Mouse (Mus musculus): ENCODE data around the gene Megf11. TPM values are rescaled to one million over a fixed set of nuclear protein-coding genes. Genes with fewer than 3 reads are reported as not detected.
A peak's percentile ranks its signal among the peaks of the same experiment; 100 is the strongest.

Megf11 gene
- polyA plus RNA-seq, 1 experiment from 2014 or later, result 12.5 TPM

GRCm38 (mm10) chr9:64607049-64607448 lies 221.6 kb downstream of the Megf11 start:
- peaks cover 49% of the 10 kb centered on the region for H3K4me1 ChIP-seq
- H3K4me2 ChIP-seq (replicated peaks), result no peak overlapping the region
- no peak for ATAC-seq (ENCODE audit: low FRiP score, low read depth)
- H3K9me3 ChIP-seq, result no peaks in the 10 kb centered on the region
- H3K27me3 ChIP-seq (replicated peaks), result no peaks in the 10 kb centered on the region; the same call in none of the 2 replicates
- H3K27ac ChIP-seq, result no peak overlapping the region
- 88% methylated on average over 1 of the region's 1 CpGs for WGBS
- no peak overlapping the region for H3K9ac ChIP-seq
- H3K4me3 ChIP-seq, result no peak overlapping the region
- H3K36me3 ChIP-seq, result no peaks in the 10 kb centered on the region

- Histone ChIP-seq H3K27ac (no peak overlapping the region), H3K9ac (no peak overlapping the region), H3K4me2 (replicated peaks) (no peak overlapping the region), H3K4me1 (peaks cover 52% of the 10 kb centered on the region), H3K36me3 (no peaks in the 10 kb centered on the region), H3K9me3 (no peaks in the 10 kb centered on the region), H3K27me3 (replicated peaks) (no peaks in the 10 kb centered on the region; the same call in 1 of the 2 replicates), H3K4me3 (no peak overlapping the region)
- WGBS, result 20% methylated on average over 3 of the region's 3 CpGs
- ATAC-seq (ENCODE audit: low FRiP score, low read depth), result no peak
These were observed 224.1 kb downstream of the Megf11 start for GRCm38 (mm10) chr9:64609546-64609945.

- Histone ChIP-seq H3K4me1 (peaks cover 27% of the 10 kb centered on the region), H3K4me2 (replicated peaks) (peak overlapping the region; percentile 41), H3K9ac (no peak overlapping the region), H3K27ac (no peak overlapping the region), H3K9me3 (no peaks in the 10 kb centered on the region), H3K36me3 (no peaks in the 10 kb centered on the region), H3K27me3 (replicated peaks) (no peaks in the 10 kb centered on the region; the same call in 1 of the 2 replicates), H3K4me3 (no peak overlapping the region)
- peak; percentile 68 for ATAC-seq (ENCODE audit: low FRiP score, low read depth)
- 11% methylated on average over 7 of the region's 7 CpGs for WGBS
These were observed 226.9 kb downstream of the Megf11 start for GRCm38 (mm10) chr9:64612121-64612983.

- Histone ChIP-seq H3K4me3 (no peak overlapping the region), H3K9me3 (no peaks in the 10 kb centered on the region), H3K27ac (no peak overlapping the region), H3K4me1 (peaks cover 26% of the 10 kb centered on the region), H3K4me2 (replicated peaks) (no peak overlapping the region), H3K27me3 (replicated peaks) (no peaks in the 10 kb centered on the region; the same call in 1 of the 2 replicates), H3K36me3 (no peaks in the 10 kb centered on the region), H3K9ac (no peak overlapping the region)
- no peak for ATAC-seq (ENCODE audit: low FRiP score, low read depth)
- 47% methylated on average over 7 of the region's 7 CpGs for WGBS
These were observed 227.7 kb downstream of the Megf11 start for GRCm38 (mm10) chr9:64612984-64613649.

- Histone ChIP-seq H3K4me3 (no peak overlapping the region), H3K36me3 (no peaks in the 10 kb centered on the region), H3K9ac (no peak overlapping the region), H3K9me3 (no peaks in the 10 kb centered on the region), H3K27ac (no peak overlapping the region), H3K4me2 (replicated peaks) (no peak overlapping the region), H3K27me3 (replicated peaks) (no peaks in the 10 kb centered on the region), H3K4me1 (peaks cover 18% of the 10 kb centered on the region; the same call in 1 of the 2 replicates)
- ATAC-seq (ENCODE audit: low FRiP score, low read depth), result no peak
- 58% methylated on average over 5 of the region's 5 CpGs for WGBS
These were observed 232.0 kb downstream of the Megf11 start for GRCm38 (mm10) chr9:64617413-64617812.

GRCm38 (mm10) chr9:64618433-64618832 lies 233.0 kb downstream of the Megf11 start:
- Histone ChIP-seq H3K4me3 (no peak overlapping the region), H3K36me3 (no peaks in the 10 kb centered on the region), H3K4me2 (replicated peaks) (no peak overlapping the region), H3K27me3 (replicated peaks) (no peaks in the 10 kb centered on the region), H3K27ac (no peak overlapping the region), H3K9ac (no peak overlapping the region), H3K4me1 (peaks cover 17% of the 10 kb centered on the region; the same call in 1 of the 2 replicates), H3K9me3 (no peaks in the 10 kb centered on the region)
- no peak for ATAC-seq (ENCODE audit: low FRiP score, low read depth)
- WGBS, result 72% methylated on average over 3 of the region's 3 CpGs

- Histone ChIP-seq H3K4me2 (replicated peaks) (no peak overlapping the region), H3K27me3 (replicated peaks) (no peaks in the 10 kb centered on the region), H3K27ac (no peak overlapping the region), H3K4me3 (no peak overlapping the region), H3K36me3 (no peaks in the 10 kb centered on the region), H3K4me1 (peaks cover 17% of the 10 kb centered on the region; the same call in 1 of the 2 replicates), H3K9me3 (no peaks in the 10 kb centered on the region), H3K9ac (no peak overlapping the region)
- no peak for ATAC-seq (ENCODE audit: low FRiP score, low read depth)
- WGBS, result 61% methylated on average over 10 of the region's 10 CpGs
These were observed 234.0 kb downstream of the Megf11 start for GRCm38 (mm10) chr9:64619440-64619839.

- Histone ChIP-seq H3K4me3 (no peak overlapping the region), H3K9ac (no peak overlapping the region), H3K4me2 (replicated peaks) (no peak overlapping the region), H3K27me3 (replicated peaks) (no peaks in the 10 kb centered on the region), H3K36me3 (no peaks in the 10 kb centered on the region), H3K4me1 (peaks cover 17% of the 10 kb centered on the region; the same call in 1 of the 2 replicates), H3K27ac (no peak overlapping the region), H3K9me3 (no peaks in the 10 kb centered on the region)
- ATAC-seq (ENCODE audit: low FRiP score, low read depth), result no peak
- 70% methylated on average over 8 of the region's 8 CpGs for whole genome bisulfite sequencing
These were observed 235.2 kb downstream of the Megf11 start for GRCm38 (mm10) chr9:64620596-64620995.

- no peaks in the 10 kb centered on the region for H3K36me3 ChIP-seq
- H3K27ac ChIP-seq, result no peak overlapping the region
- WGBS, result 48% methylated on average over 5 of the region's 5 CpGs
- no peak overlapping the region for H3K4me3 ChIP-seq
- H3K9ac ChIP-seq, result no peak overlapping the region
- ATAC-seq (ENCODE audit: low FRiP score, low read depth), result 0 out of 2 replicates have a peak, but pooled peaks have one; percentile 29
- H3K27me3 ChIP-seq (replicated peaks), result no peaks in the 10 kb centered on the region
- H3K4me2 ChIP-seq (replicated peaks), result no peak overlapping the region
- H3K4me1 ChIP-seq, result peaks cover 17% of the 10 kb centered on the region; the same call in 1 of the 2 replicates
- H3K9me3 ChIP-seq, result no peaks in the 10 kb centered on the region
These were observed 236.3 kb downstream of the Megf11 start for GRCm38 (mm10) chr9:64621499-64622296.

- H3K4me1 ChIP-seq, result peaks cover 17% of the 10 kb centered on the region; the same call in 1 of the 2 replicates
- H3K9me3 ChIP-seq, result no peaks in the 10 kb centered on the region
- no peak overlapping the region for H3K27ac ChIP-seq
- 87% methylated on average over 4 of the region's 4 CpGs for WGBS
- no peak overlapping the region for H3K4me2 ChIP-seq (replicated peaks)
- no peak for ATAC-seq (ENCODE audit: low FRiP score, low read depth)
- no peak overlapping the region for H3K4me3 ChIP-seq
- H3K36me3 ChIP-seq, result no peaks in the 10 kb centered on the region
- no peaks in the 10 kb centered on the region for H3K27me3 ChIP-seq (replicated peaks)
- H3K9ac ChIP-seq, result no peak overlapping the region
These were observed 237.9 kb downstream of the Megf11 start for GRCm38 (mm10) chr9:64623361-64623760.

GRCm38 (mm10) chr9:64624536-64624935 lies 239.1 kb downstream of the Megf11 start:
- no peak overlapping the region for H3K4me2 ChIP-seq (replicated peaks)
- H3K4me3 ChIP-seq, result no peak overlapping the region
- no peaks in the 10 kb centered on the region for H3K27me3 ChIP-seq (replicated peaks)
- peaks cover 17% of the 10 kb centered on the region; the same call in 1 of the 2 replicates for H3K4me1 ChIP-seq
- H3K36me3 ChIP-seq, result no peaks in the 10 kb centered on the region
- ATAC-seq (ENCODE audit: low FRiP score, low read depth), result no peak
- no peak overlapping the region for H3K27ac ChIP-seq
- H3K9ac ChIP-seq, result no peak overlapping the region
- no peaks in the 10 kb centered on the region for H3K9me3 ChIP-seq
- 69% methylated on average over 8 of the region's 8 CpGs for WGBS

GRCm38 (mm10) chr9:64629802-64630201 lies 244.4 kb downstream of the Megf11 start:
- Histone ChIP-seq H3K4me2 (replicated peaks) (no peak overlapping the region), H3K27me3 (replicated peaks) (no peaks in the 10 kb centered on the region), H3K27ac (no peak overlapping the region), H3K9me3 (no peaks in the 10 kb centered on the region), H3K9ac (no peak overlapping the region), H3K4me3 (no peak overlapping the region), H3K4me1 (no peaks in the 10 kb centered on the region), H3K36me3 (no peaks in the 10 kb centered on the region)
- ATAC-seq (ENCODE audit: low FRiP score, low read depth), result no peak
- 39% methylated on average over 1 of the region's 1 CpGs for WGBS

Measured in neural tube, embryonic 12.5 days (tissue).